Mouse (Mus musculus): ENCODE data around the gene Lrch1. TPM values are rescaled to one million over a fixed set of nuclear protein-coding genes. Genes with fewer than 3 reads are reported as not detected.
A peak's percentile ranks its signal among the peaks of the same experiment; 100 is the strongest.

Lrch1 gene
- total RNA-seq, 2 experiments from 2014 or later, result 28.6 to 52.3 TPM

GRCm38 (mm10) chr14:74797386-74798062, 150.2 kb downstream of the Lrch1 start:
- intact Hi-C loops (cut with DNase I), result no loop called here
- DNase-seq (ENCODE audit: extremely low spot score in 1 of 2, low spot score in 2 of 2), result no peak

- intact Hi-C loops (cut with DNase I), result loop anchor here (5.0 kb wide), 1 partner anchor 152 kb away; the partner anchor contains the start of gene Lrch1
- no peak for DNase-seq (ENCODE audit: extremely low spot score in 1 of 2, low spot score in 2 of 2)
These were observed 152.7 kb downstream of the Lrch1 start for GRCm38 (mm10) chr14:74794931-74795330.

- DNase-seq (ENCODE audit: extremely low spot score in 1 of 2, low spot score in 2 of 2), result no peak
- intact Hi-C loops (cut with DNase I), result loop anchor here (5.0 kb wide), 1 partner anchor 155 kb away; the partner anchor contains the start of gene Lrch1
These were observed 154.9 kb downstream of the Lrch1 start for GRCm38 (mm10) chr14:74792793-74793192.

- intact Hi-C loops (cut with DNase I), result loop anchor here (5.0 kb wide), 1 partner anchor 157 kb away; the partner anchor contains the start of gene Lrch1
- DNase-seq (ENCODE audit: extremely low spot score in 1 of 2, low spot score in 2 of 2), result no peak
These were observed 157.1 kb downstream of the Lrch1 start for GRCm38 (mm10) chr14:74790535-74790934.

GRCm38 (mm10) chr14:74788766-74789165, 158.9 kb downstream of the Lrch1 start:
- intact Hi-C loops (cut with DNase I), result no loop called here
- no peak for DNase-seq (ENCODE audit: extremely low spot score in 1 of 2, low spot score in 2 of 2)

GRCm38 (mm10) chr14:74787717-74788116, 160.0 kb downstream of the Lrch1 start:
- intact Hi-C loops (cut with DNase I), result no loop called here
- DNase-seq (ENCODE audit: extremely low spot score in 1 of 2, low spot score in 2 of 2), result no peak

GRCm38 (mm10) chr14:74784243-74784934, 163.3 kb downstream of the Lrch1 start:
- intact Hi-C loops (cut with DNase I), result no loop called here
- no peak for DNase-seq (ENCODE audit: extremely low spot score in 1 of 2, low spot score in 2 of 2)

GRCm38 (mm10) chr14:74774046-74774619, 173.5 kb downstream of the Lrch1 start:
- no peak for DNase-seq (ENCODE audit: extremely low spot score in 1 of 2, low spot score in 2 of 2)
- intact Hi-C loops (cut with DNase I), result no loop called here

GRCm38 (mm10) chr14:74767892-74768291, 179.8 kb downstream of the Lrch1 start:
- DNase-seq (ENCODE audit: extremely low spot score in 1 of 2, low spot score in 2 of 2), result no peak
- intact Hi-C loops (cut with DNase I), result no loop called here

GRCm38 (mm10) chr14:74764191-74764918, 183.3 kb downstream of the Lrch1 start:
- DNase-seq (ENCODE audit: extremely low spot score in 1 of 2, low spot score in 2 of 2), result peak; percentile 31 to 79
- intact Hi-C loops (cut with DNase I), result loop anchor here (2.0 to 5.0 kb wide), 2 partner anchors 184 to 228 kb away; no protein-coding TSS in a partner anchor

GRCm38 (mm10) chr14:74736850-74737249, 210.8 kb downstream of the Lrch1 start:
- intact Hi-C loops (cut with DNase I), result no loop called here
- no peak for DNase-seq (ENCODE audit: extremely low spot score in 1 of 2, low spot score in 2 of 2)

GRCm38 (mm10) chr14:74735471-74735870, 212.2 kb downstream of the Lrch1 start:
- no peak for DNase-seq (ENCODE audit: extremely low spot score in 1 of 2, low spot score in 2 of 2)
- intact Hi-C loops (cut with DNase I), result no loop called here

- intact Hi-C loops (cut with DNase I), result no loop called here
These were observed 214.3 kb downstream of the Lrch1 start for GRCm38 (mm10) chr14:74733397-74733796.

GRCm38 (mm10) chr14:74732079-74732783, 215.4 kb downstream of the Lrch1 start, which contains the start of gene Esd:
TSS of gene Esd (plus strand) at chr14:74732297.
- peak; percentile 70 to 93 for DNase-seq (ENCODE audit: extremely low spot score in 1 of 2, low spot score in 2 of 2)
- intact Hi-C loops (cut with DNase I), result no loop called here

More at GRCm38 (mm10) chr14:74733397-74733796, 214.3 kb downstream of the Lrch1 start:
- DNase-seq (ENCODE audit: extremely low spot score in 1 of 2, low spot score in 2 of 2), result no peak

GRCm38 (mm10) chr14:74731221-74732078, 216.2 kb downstream of the Lrch1 start:
- no peak for DNase-seq (ENCODE audit: extremely low spot score in 1 of 2, low spot score in 2 of 2)
- intact Hi-C loops (cut with DNase I), result no loop called here

GRCm38 (mm10) chr14:74723541-74723940, 224.1 kb downstream of the Lrch1 start:
- no peak for DNase-seq (ENCODE audit: extremely low spot score in 1 of 2, low spot score in 2 of 2)
- intact Hi-C loops (cut with DNase I), result no loop called here

GRCm38 (mm10) chr14:74709054-74709453, 238.6 kb downstream of the Lrch1 start:
- peak; percentile 39 to 52 for DNase-seq (ENCODE audit: extremely low spot score in 1 of 2, low spot score in 2 of 2)
- intact Hi-C loops (cut with DNase I), result loop anchor here (2.0 to 10.0 kb wide), 3 partner anchors 932 to 1134 kb away; no protein-coding TSS in a partner anchor

Measured in left cerebral cortex, postnatal 10 days (tissue).